Mouse (Mus musculus) layer of hippocampus, adult 9-11 months (tissue): ENCODE results near the gene Tmem44.
A peak's percentile ranks its signal among the peaks of the same experiment; 100 is the strongest.

Experiments used
- DNase-seq: peaks from one replicate; pipeline ENCODE4 v3.0.0; 2022

Tmem44 gene

GRCm38 (mm10) chr16:30549966-30550747 is 485 bp downstream of the Tmem44 start:
- DNase-seq = peak; percentile 71

- no peak for DNase-seq
Measured at GRCm38 (mm10) chr16:30549516-30549915, 1.1 kb downstream of the Tmem44 start.

GRCm38 (mm10) chr16:30548291-30548690 is 2.4 kb downstream of the Tmem44 start:
- peak; percentile 33 for DNase-seq

- DNase-seq = no peak
Measured at GRCm38 (mm10) chr16:30544693-30545092, 5.9 kb downstream of the Tmem44 start.

- DNase-seq = no peak
Measured at GRCm38 (mm10) chr16:30543386-30543785, 7.3 kb downstream of the Tmem44 start.

GRCm38 (mm10) chr16:30542826-30543225 is 7.8 kb downstream of the Tmem44 start:
- no peak for DNase-seq

GRCm38 (mm10) chr16:30540107-30541001 is 10.3 kb downstream of the Tmem44 start:
- no peak for DNase-seq

- DNase-seq = no peak
Measured at GRCm38 (mm10) chr16:30539433-30539832, 11.2 kb downstream of the Tmem44 start.

GRCm38 (mm10) chr16:30535075-30535474 is 15.6 kb downstream of the Tmem44 start:
- no peak for DNase-seq

GRCm38 (mm10) chr16:30533592-30533991 is 17.1 kb downstream of the Tmem44 start:
- no peak for DNase-seq

GRCm38 (mm10) chr16:30532929-30533328 is 17.7 kb downstream of the Tmem44 start:
- no peak for DNase-seq

GRCm38 (mm10) chr16:30531761-30532406 is 18.8 kb downstream of the Tmem44 start:
- no peak for DNase-seq

- DNase-seq = no peak
Measured at GRCm38 (mm10) chr16:30530815-30531214, 19.8 kb downstream of the Tmem44 start.

GRCm38 (mm10) chr16:30528386-30528785 is 22.3 kb downstream of the Tmem44 start:
- no peak for DNase-seq

GRCm38 (mm10) chr16:30527889-30528288 is 22.8 kb downstream of the Tmem44 start:
- no peak for DNase-seq

GRCm38 (mm10) chr16:30525756-30526155 is 24.9 kb downstream of the Tmem44 start:
- no peak for DNase-seq

GRCm38 (mm10) chr16:30524481-30524880 is 26.2 kb downstream of the Tmem44 start:
- DNase-seq = no peak

GRCm38 (mm10) chr16:30522253-30522940 is 28.2 kb downstream of the Tmem44 start:
- DNase-seq = no peak

GRCm38 (mm10) chr16:30521147-30521546 is 29.5 kb downstream of the Tmem44 start:
- DNase-seq = no peak

- peak; percentile 55 for DNase-seq
Measured at GRCm38 (mm10) chr16:30520361-30520823, 30.2 kb downstream of the Tmem44 start.

GRCm38 (mm10) chr16:30518635-30519034 is 32.0 kb downstream of the Tmem44 start:
- DNase-seq = no peak

- DNase-seq = no peak
Measured at GRCm38 (mm10) chr16:30517666-30518283, 32.9 kb downstream of the Tmem44 start.
